Mouse (Mus musculus) neural tube, embryonic 12.5 days (tissue): Measurements from ENCODE around the gene Zhx3. TPM values are rescaled to one million over a fixed set of nuclear protein-coding genes. Genes with fewer than 3 reads are reported as not detected.

ENCODE experiments used
- ATAC-seq: fragments of 200-750 bp; cut with Nextera tagmentation; 2 replicates; pipeline ENCODE4 v1.8.0; 2017; ENCODE audit warnings: low read depth, mild to moderate bottlenecking, moderate TSS enrichment, moderate library complexity; ENCODE audit not compliant: low FRiP score
- H3K27ac ChIP-seq: fragments of 300-500 bp; sonication (generic); 2 replicates; pipeline ENCODE4 v1.5.1; 2016
- H3K27me3 ChIP-seq: fragments of 300-500 bp; sonication (generic); replicated peaks from 2 replicates; pipeline ENCODE4 v1.6.1; 2016; ENCODE audit warnings: mild to moderate bottlenecking
- H3K36me3 ChIP-seq: fragments of 300-500 bp; sonication (generic); 2 replicates; pipeline ENCODE4 v1.6.1; 2016; ENCODE audit warnings: mild to moderate bottlenecking
- H3K4me1 ChIP-seq: fragments of 300-500 bp; sonication (generic); 2 replicates; pipeline ENCODE4 v1.6.1; 2016
- H3K4me2 ChIP-seq: fragments of 300-500 bp; sonication (generic); replicated peaks from 2 replicates; pipeline ENCODE4 v1.6.1; 2016; ENCODE audit warnings: mild to moderate bottlenecking
- H3K4me3 ChIP-seq: fragments of 300-500 bp; sonication (generic); 2 replicates; pipeline ENCODE4 v1.5.1; 2016
- H3K9ac ChIP-seq: fragments of 300-500 bp; sonication (generic); 2 replicates; pipeline ENCODE4 v1.6.1; 2016; ENCODE audit warnings: mild to moderate bottlenecking
- H3K9me3 ChIP-seq: fragments of 300-500 bp; sonication (generic); 2 replicates; pipeline ENCODE4 v1.6.1; 2016; ENCODE audit warnings: mild to moderate bottlenecking
- WGBS: fragments of 180-500 bp; shearing (Covaris S2); methylation state at CpG from one replicate; pipeline ENCODE4 v1.1.7; 2016; 5-methylcytosine and 5-hydroxymethylcytosine counted together
- polyA plus RNA-seq: library from polyadenylated mRNA; unstranded; fragments of >200 nt; fragmentation: Nextera tagmentation; extraction: Ambion mirVana; gene quantifications from 2 replicates; pipeline ENCODE4 v1.2.1, GENCODE M21; 2016

The Zhx3 gene
- polyA plus RNA-seq, 1 experiment from 2014 or later = 16.2 TPM

DNA sequence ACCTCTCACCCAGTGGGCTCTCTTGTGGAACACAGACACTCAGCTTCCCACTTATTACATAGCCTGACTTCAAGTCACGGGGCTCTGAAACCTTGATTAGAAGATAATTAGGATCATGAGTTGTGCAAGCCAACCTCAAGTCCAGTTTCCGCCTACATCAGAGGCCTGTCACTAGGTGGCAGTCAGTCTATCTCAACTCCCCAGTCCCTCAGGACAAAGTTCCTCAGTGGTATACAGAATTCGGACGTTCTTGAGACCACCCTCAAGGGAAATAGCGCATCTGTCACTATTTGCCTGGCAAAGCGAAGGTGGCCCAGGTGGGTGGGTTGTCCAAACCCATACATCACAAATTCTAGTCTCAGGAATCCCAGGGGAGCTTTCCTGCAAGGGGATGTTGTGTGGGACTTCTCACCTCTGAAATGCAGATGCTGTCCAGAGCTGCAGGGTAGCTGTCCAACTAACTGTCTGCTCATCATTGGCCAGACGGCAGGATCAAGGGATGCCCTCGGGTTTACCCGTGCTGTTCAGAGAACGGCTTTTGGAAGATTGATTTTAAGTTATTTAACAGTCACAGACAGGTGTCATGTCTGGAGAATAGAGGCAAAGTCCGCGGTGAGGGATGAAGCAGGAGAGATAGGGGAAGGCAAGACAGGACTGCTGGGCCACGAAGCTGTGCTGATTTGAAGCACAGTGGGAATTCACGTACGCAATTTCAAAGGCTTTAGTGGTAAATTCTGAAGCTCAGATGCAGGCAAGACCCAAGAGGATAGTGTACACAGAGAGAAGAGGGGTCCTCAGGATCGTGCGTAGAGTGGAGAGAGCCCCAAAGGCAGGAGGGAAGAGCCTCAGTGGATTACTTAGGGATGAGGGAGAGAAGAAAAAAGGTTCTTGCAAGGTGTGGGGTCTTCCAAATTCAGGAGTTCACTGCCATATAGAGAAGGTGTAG is 142.7 kb downstream of the Zhx3 start:
- no peaks in the 10 kb centered on the region for H3K9me3 ChIP-seq
- WGBS = 34% methylated on average over 17 of the region's 17 CpGs
- H3K4me2 ChIP-seq = peak overlapping the region; percentile 93
- H3K4me3 ChIP-seq = peak overlapping the region; percentile 92; the same call in 1 of the 2 replicates
- H3K36me3 ChIP-seq = peaks cover 17% of the 10 kb centered on the region; the same call in 1 of the 2 replicates
- H3K4me1 ChIP-seq = peaks cover 35% of the 10 kb centered on the region
- no peak overlapping the region for H3K27ac ChIP-seq
- peak overlapping the region; percentile 100 for H3K9ac ChIP-seq
- no peak for ATAC-seq
- no peaks in the 10 kb centered on the region for H3K27me3 ChIP-seq

GRCm38 (mm10) chr2:160729436-160729835 is 143.4 kb downstream of the Zhx3 start:
- no peak for ATAC-seq
- H3K4me1 ChIP-seq = peaks cover 29% of the 10 kb centered on the region
- no peak overlapping the region for H3K9ac ChIP-seq
- no peaks in the 10 kb centered on the region for H3K27me3 ChIP-seq
- H3K4me2 ChIP-seq = no peak overlapping the region
- no peak overlapping the region for H3K4me3 ChIP-seq
- no peaks in the 10 kb centered on the region for H3K9me3 ChIP-seq
- H3K36me3 ChIP-seq = peaks cover 18% of the 10 kb centered on the region
- H3K27ac ChIP-seq = no peak overlapping the region
- WGBS = 83% methylated on average over 2 of the region's 2 CpGs

GRCm38 (mm10) chr2:160728972-160729371 is 143.8 kb downstream of the Zhx3 start:
- no peak overlapping the region for H3K4me2 ChIP-seq
- peaks cover 25% of the 10 kb centered on the region for H3K4me1 ChIP-seq
- no peak overlapping the region for H3K9ac ChIP-seq
- peaks cover 18% of the 10 kb centered on the region for H3K36me3 ChIP-seq
- ATAC-seq = no peak
- no peak overlapping the region for H3K27ac ChIP-seq
- no peaks in the 10 kb centered on the region for H3K9me3 ChIP-seq
- H3K4me3 ChIP-seq = no peak overlapping the region
- WGBS = 92% methylated on average over 3 of the region's 3 CpGs
- no peaks in the 10 kb centered on the region for H3K27me3 ChIP-seq

GRCm38 (mm10) chr2:160725877-160726864 is 146.6 kb downstream of the Zhx3 start:
- Histone ChIP-seq H3K4me3 (no peak overlapping the region), H3K9ac (no peak overlapping the region), H3K4me2 (no peak overlapping the region), H3K4me1 (peaks cover 6% of the 10 kb centered on the region), H3K27me3 (no peaks in the 10 kb centered on the region), H3K9me3 (no peaks in the 10 kb centered on the region), H3K27ac (no peak overlapping the region), H3K36me3 (peaks cover 40% of the 10 kb centered on the region)
- no peak for ATAC-seq
- WGBS = 84% methylated on average over 6 of the region's 6 CpGs

- H3K27me3 ChIP-seq = no peaks in the 10 kb centered on the region
- 94% methylated on average over 5 of the region's 5 CpGs for WGBS
- H3K9me3 ChIP-seq = no peaks in the 10 kb centered on the region
- H3K4me3 ChIP-seq = no peak overlapping the region
- H3K36me3 ChIP-seq = peaks cover 54% of the 10 kb centered on the region
- no peak for ATAC-seq
- H3K9ac ChIP-seq = no peak overlapping the region
- no peak overlapping the region for H3K27ac ChIP-seq
- no peaks in the 10 kb centered on the region for H3K4me1 ChIP-seq
- H3K4me2 ChIP-seq = no peak overlapping the region
Measured at GRCm38 (mm10) chr2:160724536-160724935, 148.3 kb downstream of the Zhx3 start.

GRCm38 (mm10) chr2:160723613-160724375 is 149.0 kb downstream of the Zhx3 start:
- Histone ChIP-seq H3K36me3 (peaks cover 61% of the 10 kb centered on the region), H3K9me3 (no peaks in the 10 kb centered on the region), H3K27ac (no peak overlapping the region), H3K4me3 (no peak overlapping the region), H3K4me2 (no peak overlapping the region), H3K9ac (no peak overlapping the region), H3K27me3 (no peaks in the 10 kb centered on the region), H3K4me1 (no peaks in the 10 kb centered on the region)
- no peak for ATAC-seq
- WGBS = 94% methylated on average over 4 of the region's 4 CpGs

- Histone ChIP-seq H3K4me1 (no peaks in the 10 kb centered on the region), H3K4me3 (no peak overlapping the region), H3K36me3 (peaks cover 71% of the 10 kb centered on the region), H3K27me3 (no peaks in the 10 kb centered on the region), H3K9ac (no peak overlapping the region), H3K9me3 (no peaks in the 10 kb centered on the region), H3K27ac (no peak overlapping the region), H3K4me2 (no peak overlapping the region)
- WGBS = 69% methylated on average over 4 of the region's 4 CpGs
- no peak for ATAC-seq
Measured at GRCm38 (mm10) chr2:160722714-160723113, 150.1 kb downstream of the Zhx3 start.

- H3K36me3 ChIP-seq = peaks cover 90% of the 10 kb centered on the region
- no peak overlapping the region for H3K4me3 ChIP-seq
- no peak overlapping the region for H3K27ac ChIP-seq
- H3K27me3 ChIP-seq = no peaks in the 10 kb centered on the region
- no peak overlapping the region for H3K4me2 ChIP-seq
- no peaks in the 10 kb centered on the region for H3K9me3 ChIP-seq
- ATAC-seq = no peak
- H3K9ac ChIP-seq = no peak overlapping the region
- 86% methylated on average over 3 of the region's 3 CpGs for WGBS
- no peaks in the 10 kb centered on the region for H3K4me1 ChIP-seq
Measured at GRCm38 (mm10) chr2:160718811-160719210, 154.0 kb downstream of the Zhx3 start.

DNA sequence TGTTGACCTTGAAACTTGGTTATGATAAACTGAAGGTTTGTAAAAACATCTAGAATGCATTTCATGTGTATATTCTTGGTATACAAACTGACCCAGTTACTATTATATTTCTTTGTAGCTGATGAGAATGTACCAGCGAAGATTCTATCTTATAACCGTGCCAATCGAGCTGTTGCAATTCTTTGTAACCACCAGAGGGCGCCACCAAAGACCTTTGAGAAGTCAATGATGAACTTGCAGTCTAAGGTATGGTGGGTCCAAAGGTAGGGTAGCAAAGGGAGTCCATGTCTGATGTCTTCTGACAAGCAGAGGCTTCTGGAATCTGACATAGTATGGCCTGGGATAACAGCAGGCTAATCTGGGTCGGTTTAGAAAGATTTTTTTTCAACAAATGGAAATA is 155.5 kb downstream of the Zhx3 start:
- H3K36me3 ChIP-seq = peaks cover 88% of the 10 kb centered on the region
- H3K9me3 ChIP-seq = no peaks in the 10 kb centered on the region
- no peaks in the 10 kb centered on the region for H3K27me3 ChIP-seq
- no peak overlapping the region for H3K4me3 ChIP-seq
- ATAC-seq = no peak
- WGBS = 78% methylated on average over 5 of the region's 5 CpGs
- no peaks in the 10 kb centered on the region for H3K4me1 ChIP-seq
- no peak overlapping the region for H3K9ac ChIP-seq
- no peak overlapping the region for H3K4me2 ChIP-seq
- no peak overlapping the region for H3K27ac ChIP-seq

- Histone ChIP-seq H3K4me1 (no peaks in the 10 kb centered on the region), H3K36me3 (peaks cover 89% of the 10 kb centered on the region), H3K27me3 (no peaks in the 10 kb centered on the region), H3K4me2 (no peak overlapping the region), H3K4me3 (no peak overlapping the region), H3K9me3 (no peaks in the 10 kb centered on the region), H3K9ac (no peak overlapping the region), H3K27ac (no peak overlapping the region)
- 86% methylated on average over 4 of the region's 4 CpGs for WGBS
- ATAC-seq = no peak
Measured at GRCm38 (mm10) chr2:160715463-160716030, 157.3 kb downstream of the Zhx3 start.

GRCm38 (mm10) chr2:160707673-160708072 is 165.1 kb downstream of the Zhx3 start:
- no peak overlapping the region for H3K4me2 ChIP-seq
- no peaks in the 10 kb centered on the region for H3K9me3 ChIP-seq
- 91% methylated on average over 3 of the region's 3 CpGs for WGBS
- no peak overlapping the region for H3K4me3 ChIP-seq
- no peak overlapping the region for H3K27ac ChIP-seq
- H3K4me1 ChIP-seq = no peaks in the 10 kb centered on the region
- H3K36me3 ChIP-seq = peaks cover 66% of the 10 kb centered on the region
- ATAC-seq = no peak
- no peaks in the 10 kb centered on the region for H3K27me3 ChIP-seq
- no peak overlapping the region for H3K9ac ChIP-seq
